Mouse (Mus musculus): ENCODE measurements around the gene Tspan14.

The Tspan14 gene

DNA sequence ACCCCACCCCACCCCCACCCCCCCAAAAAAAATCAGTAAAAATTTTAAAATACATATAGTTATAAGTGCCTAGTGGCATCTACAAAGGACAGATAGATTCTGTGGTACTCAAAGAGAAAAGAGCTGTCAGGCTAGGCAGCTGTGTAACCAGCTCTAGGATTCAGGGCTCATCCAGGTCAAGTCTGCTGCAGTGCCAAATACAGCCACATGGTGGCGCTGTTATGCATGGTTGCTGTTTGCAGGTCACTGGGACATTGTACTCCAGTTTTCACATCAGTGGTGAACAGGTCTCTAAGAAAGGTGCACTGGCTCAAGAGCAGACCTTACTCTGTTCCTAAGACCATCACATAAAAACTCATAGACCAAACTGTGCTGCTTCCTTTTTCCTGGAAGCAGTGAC is 49.0 kb downstream of the Tspan14 start:
- DNase-seq (ENCODE audit: low read depth, low spot score): peak; percentile 75

- DNase-seq (ENCODE audit: low read depth, low spot score): no peak
Observed at GRCm38 (mm10) chr14:40916667-40917066, 49.9 kb downstream of the Tspan14 start.

DNA sequence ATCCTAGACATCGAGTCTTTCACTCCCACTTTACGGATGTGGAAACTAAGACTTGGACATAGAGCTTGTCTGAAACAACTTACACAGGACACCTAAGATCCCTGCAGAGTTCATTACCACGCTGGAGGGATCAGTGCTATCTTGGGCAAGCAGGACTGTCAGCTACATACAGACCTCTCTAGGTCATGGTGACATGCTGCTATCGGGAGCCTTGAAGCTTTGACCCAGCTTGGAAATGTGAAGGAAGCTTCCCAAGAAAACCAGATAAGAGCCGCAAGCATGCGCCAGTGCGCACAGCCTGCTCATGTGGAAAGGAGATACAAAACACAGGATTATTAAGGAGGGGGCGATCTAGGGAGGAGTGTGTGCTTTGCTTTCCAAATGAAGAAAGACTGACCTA is 50.8 kb downstream of the Tspan14 start:
- no peak for DNase-seq (ENCODE audit: low read depth, low spot score)

DNA sequence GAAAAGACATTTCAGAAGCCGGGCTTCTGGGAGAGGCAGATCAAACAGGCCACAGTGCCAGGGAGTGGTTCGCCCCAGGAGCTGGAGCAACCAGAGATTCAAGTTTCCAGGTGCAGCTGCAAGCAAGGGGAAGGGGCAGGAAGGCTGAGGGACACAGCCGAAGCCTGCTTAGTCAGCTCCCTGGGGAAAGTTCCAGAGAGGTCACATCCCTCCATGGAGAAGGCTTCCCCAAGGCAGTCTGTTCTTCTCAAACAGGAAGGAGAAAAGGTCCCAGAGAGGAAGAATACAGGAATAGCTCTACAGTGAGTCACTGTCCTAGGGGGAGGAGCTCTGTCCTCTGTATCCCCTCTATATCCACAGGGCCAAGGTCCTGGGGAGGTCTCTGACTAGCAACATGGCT is 51.9 kb downstream of the Tspan14 start:
- DNase-seq (ENCODE audit: low read depth, low spot score): no peak

DNA sequence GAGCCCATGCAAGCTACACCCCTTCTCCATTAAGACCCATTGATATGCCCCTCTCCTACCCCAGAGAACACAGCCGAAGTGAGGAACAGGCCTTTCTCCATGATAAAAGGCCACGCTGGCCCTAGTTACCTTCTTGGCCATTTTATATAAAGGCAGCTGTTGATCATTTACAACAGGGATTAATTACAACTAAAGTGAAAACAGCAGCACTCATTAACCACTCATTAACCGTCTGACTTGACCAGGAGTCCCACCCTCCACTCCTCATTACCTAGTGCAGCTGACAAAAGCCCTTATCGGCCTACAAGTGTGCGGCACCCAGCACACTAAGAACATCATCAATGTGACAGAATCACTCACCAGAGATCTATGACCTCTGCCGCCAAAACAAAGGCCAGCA is 52.9 kb downstream of the Tspan14 start:
- no peak for DNase-seq (ENCODE audit: low read depth, low spot score)

DNA sequence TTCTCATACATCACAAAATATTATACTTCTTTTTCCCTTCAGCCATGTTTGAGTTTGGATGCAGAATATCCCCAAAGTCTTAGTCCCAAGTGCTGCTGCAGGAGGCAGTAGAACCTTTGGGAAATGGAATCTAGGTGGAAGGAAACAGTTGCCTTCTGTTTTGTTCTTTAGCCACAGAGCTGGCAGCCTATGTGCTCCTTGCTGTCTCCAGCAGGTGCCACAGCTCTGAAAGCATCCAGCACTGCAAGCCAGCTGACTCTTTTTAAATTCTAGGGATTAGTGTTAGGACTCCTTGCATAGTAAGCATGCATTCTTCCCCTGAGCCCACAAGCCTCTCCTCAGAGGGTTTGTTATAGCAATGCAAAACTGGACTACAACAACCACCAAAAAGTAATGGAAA is 55.1 kb downstream of the Tspan14 start:
- no peak for DNase-seq (ENCODE audit: low read depth, low spot score)

DNA sequence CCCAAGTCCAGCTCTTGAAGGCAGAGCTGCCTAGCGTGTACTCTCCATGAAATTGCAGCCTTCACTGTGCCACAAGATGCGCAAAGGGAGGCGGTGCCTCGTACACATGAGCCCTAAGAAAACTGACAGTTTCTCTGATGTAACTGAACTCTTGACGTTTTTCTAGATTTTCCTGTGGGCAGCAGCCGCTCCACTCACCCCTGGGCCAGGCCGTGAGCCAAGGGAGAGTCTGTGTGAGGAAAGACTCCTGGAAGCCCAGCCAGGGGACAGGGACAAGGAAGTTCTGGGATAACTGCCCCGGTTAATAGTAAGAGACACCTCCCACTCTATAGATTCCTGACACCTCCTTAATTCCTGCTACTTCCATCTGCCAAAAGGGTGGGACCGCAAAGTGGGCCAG is 57.8 kb downstream of the Tspan14 start:
- no peak for DNase-seq (ENCODE audit: low read depth, low spot score)

DNA sequence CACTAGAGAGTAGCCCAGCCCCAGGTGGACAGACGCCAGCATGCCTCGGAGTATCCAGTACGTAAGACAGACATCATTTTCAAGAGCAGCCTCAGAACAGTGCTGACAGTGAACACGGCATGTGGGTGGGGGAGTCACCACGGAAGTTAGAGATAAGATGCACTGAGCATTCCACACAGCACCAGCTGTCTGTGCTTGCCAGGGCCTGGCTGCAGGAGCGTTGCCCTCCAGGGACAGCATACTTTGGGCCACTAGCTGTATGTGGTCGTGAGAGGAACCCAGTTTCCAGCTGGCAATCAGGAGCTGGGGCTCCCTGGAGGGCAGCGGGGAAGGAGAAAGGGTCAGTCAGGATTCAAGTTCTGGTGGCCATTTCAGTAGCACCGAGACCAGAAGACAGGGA is 59.8 kb downstream of the Tspan14 start:
- no peak for DNase-seq (ENCODE audit: low read depth, low spot score)

DNA sequence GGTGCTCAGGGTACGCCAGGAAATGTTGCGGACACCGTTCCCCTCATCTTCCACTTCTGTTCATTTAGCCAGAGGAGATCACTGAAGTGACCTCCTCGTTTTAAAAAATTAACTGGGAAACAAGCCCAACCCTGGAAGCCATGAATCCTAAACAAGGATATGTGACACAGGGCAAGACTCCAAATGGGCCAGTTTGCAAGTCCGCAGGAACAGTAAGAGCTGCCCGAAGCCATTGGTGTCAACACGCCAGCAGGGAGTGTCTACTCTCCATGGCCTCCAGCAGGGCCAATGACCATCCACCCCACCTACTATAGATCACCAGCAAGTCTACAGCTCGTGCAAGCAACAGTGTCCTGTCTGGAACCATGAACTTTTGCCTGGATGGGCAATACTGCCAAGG is 60.8 kb downstream of the Tspan14 start:
- DNase-seq (ENCODE audit: low read depth, low spot score): no peak

- no peak for DNase-seq (ENCODE audit: low read depth, low spot score)
Observed at GRCm38 (mm10) chr14:40902307-40903055, 64.1 kb downstream of the Tspan14 start.

- DNase-seq (ENCODE audit: low read depth, low spot score): no peak
Observed at GRCm38 (mm10) chr14:40900267-40900666, 66.3 kb downstream of the Tspan14 start.

DNA sequence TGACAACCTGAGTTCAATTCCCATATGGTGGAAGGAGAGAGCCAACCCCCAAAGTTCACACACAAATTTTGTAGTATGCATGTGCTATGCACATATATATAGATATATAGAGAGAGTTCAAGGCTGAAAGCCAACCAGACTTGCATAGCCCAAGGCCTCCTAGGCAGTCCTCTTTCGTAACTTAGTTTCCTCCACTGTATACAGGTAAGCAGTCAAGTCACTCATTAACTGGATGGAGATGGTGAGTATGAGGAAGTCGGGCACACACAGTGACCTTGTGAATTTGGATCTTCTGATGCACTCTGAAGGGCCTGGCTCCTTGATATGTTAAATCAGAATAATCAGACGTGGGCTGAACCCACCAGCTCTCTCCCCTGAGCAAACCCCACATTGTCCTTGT is 68.7 kb downstream of the Tspan14 start:
- DNase-seq (ENCODE audit: low read depth, low spot score): no peak

DNA sequence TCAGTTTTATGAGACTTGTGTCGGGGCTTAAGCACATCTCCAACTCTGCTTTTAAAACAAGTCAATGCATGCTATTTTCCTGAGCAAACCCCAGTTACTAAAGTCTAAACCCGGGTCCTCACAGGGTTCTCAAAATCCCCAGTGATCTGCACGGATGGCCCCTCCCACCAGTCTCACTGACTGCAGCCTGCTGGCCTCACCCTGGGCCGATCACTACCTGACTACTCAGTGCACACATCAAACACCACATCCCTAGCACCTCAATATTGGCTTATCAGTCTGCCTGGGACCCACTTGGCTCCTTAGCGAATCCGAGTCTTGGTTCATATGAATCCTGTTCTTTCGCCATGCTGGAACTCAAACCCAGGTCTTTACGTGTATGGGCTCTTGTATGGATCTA is 70.9 kb downstream of the Tspan14 start:
- DNase-seq (ENCODE audit: low read depth, low spot score): no peak

GRCm38 (mm10) chr14:40894576-40895247 is 71.9 kb downstream of the Tspan14 start:
- DNase-seq (ENCODE audit: low read depth, low spot score): peak; percentile 64

DNA sequence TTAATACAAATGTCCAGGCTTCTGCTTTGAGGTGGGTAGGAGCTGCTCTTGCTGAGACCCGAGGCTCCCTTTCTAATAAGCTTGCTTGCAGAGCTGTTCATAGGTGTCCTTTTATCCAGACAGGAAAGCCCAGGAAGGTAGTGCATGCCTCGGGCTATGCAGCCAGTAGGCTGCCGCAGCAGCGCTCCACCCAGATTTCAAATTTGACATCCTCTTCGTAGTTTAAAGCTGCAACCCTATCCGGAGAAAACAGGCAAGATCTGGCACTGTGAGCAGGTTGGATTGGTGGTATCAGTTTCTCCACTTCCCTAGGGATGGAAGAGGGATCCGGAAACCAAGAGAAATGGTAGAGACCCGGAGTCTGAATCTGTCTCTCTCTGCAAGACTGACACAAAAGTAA is 72.7 kb downstream of the Tspan14 start:
- DNase-seq (ENCODE audit: low read depth, low spot score): no peak

GRCm38 (mm10) chr14:40893196-40893595 is 73.4 kb downstream of the Tspan14 start, which contains the start of gene Sh2d4b:
Gene Sh2d4b (minus strand): TSS chr14:40893266.
- DNase-seq (ENCODE audit: low read depth, low spot score): no peak

- DNase-seq (ENCODE audit: low read depth, low spot score): no peak
Observed at GRCm38 (mm10) chr14:40892326-40892825, 74.2 kb downstream of the Tspan14 start.

GRCm38 (mm10) chr14:40891506-40891905 is 75.1 kb downstream of the Tspan14 start:
- DNase-seq (ENCODE audit: low read depth, low spot score): no peak

DNA sequence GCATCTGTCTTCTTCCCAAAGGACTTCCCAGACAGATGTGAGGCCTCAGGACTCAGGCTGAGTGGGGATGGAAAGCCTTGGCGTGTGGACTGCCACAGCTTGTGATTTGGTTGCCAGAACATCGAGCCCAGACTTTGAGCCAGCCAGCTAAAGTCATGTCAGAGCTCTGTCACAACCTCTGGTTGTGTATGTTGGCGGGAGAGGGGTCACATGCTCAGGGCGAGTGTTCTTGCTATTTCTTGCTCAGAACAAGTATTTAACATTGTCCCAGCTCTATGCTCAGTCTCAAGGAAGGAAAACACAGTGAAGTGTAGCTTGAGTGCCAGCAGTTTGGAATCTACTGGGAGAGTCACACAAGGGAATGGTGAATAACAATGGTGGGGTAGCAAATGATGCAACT is 76.9 kb downstream of the Tspan14 start:
- no peak for DNase-seq (ENCODE audit: low read depth, low spot score)

DNA sequence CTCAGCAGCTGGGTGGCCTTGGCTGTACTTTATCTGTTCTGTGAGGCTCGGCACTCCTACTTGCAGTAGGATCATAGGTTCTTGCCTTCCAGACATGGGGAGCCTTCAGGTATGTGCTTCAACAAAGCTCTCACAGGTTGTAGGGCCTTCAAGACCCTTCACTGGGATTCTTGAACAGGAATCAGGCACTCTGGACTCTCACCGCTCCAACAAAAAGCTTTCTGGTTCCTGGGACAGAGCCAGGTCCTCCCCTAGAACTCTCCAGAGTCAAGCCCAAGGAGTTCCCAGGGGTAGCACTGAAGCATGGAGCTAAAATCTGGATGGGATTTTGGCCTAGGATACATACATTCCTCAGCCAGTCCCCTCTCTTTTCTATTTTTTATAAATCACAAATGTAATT is 77.4 kb downstream of the Tspan14 start:
- DNase-seq (ENCODE audit: low read depth, low spot score): no peak

DNA sequence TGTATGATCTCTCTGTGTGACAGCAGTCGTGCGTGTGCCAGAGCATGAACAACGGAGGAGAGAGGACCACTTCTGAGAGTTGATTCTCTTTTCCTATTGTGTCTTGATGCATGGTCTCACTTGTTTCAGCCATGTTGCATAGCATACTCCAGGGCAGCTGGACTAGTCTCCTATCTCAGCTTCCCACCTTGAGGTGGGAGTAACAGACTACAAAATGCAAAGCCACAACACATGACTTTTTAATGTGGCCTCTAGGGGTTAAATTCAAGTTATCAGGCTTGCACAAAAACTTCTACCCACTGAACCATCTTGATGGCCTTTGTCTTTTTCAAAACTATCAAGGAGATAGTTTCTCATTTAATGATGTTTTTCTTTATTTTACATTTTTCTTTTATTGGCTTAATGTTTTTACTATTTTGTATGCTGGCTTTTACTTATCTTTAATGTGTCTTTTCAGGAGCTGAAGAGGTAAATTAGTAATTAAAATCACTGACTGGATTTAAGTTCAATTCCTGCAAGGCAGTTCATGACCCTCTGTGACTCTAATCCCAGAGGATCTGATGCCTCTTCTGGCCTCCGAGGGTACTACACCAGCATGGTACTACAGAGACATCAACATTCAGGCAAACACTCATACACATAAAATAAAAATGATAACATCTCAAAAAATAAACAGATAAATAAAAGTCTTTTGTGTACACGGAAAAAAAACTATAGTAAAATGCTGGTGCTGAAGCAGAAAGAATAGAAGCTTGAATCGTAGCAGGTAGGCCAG is 80.0 kb downstream of the Tspan14 start:
- no peak for DNase-seq (ENCODE audit: low read depth, low spot score)

GRCm38 (mm10) chr14:40885752-40886151 is 80.9 kb downstream of the Tspan14 start:
- DNase-seq (ENCODE audit: low read depth, low spot score): no peak

Measured in embryo, embryonic 11.5 days (tissue).